Mouse (Mus musculus): ENCODE measurements at regions not wholly inside any gene's neighbourhood (a gene's known extent, or its start where the extent isn't known, plus 50 kb on each side); places are given as distances from the start of the nearest gene placed in this dataset.

DNA sequence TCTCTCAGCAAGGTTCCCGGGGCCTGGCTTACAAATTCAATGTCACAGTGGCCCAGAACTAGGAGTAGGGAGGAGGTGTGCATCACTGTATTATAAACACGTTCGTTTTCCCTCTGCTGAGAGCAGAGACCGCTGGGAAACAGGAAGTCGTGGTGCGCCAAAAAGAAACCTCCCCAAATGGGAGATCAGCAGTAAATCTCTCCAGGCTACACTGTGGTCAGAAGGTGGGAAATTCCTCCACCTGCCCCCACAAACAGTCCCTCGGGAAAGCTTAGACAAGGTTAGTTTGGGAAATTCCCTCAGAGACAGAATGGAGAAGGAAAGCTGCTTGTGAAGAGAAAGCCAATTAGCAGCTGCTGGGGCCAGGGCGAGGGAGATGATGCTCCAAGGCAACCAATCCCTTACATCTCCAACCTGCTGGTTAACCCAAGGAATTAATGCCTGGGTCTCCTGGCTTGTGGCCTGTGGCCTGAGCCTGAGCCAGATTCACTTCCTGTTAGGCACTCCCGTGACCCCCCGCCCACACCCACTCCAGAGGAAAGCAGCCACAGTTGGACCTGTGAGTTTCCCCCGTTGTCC lies 57.2 kb upstream of the Peli1 start:
- TF ChIP-seq CTCF (conservative IDR thresholded peaks at IDR 0.05; ENCODE audit: insufficient read depth, insufficient read length, low read depth, low read length) (no peak), POLR2A (IDR thresholded peaks at IDR 0.05; ENCODE audit: low read depth, low read length) (no peak)

Data from kidney, adult 2 months (tissue).